Mouse (Mus musculus): ENCODE results near the gene Serpina3c. TPM values are rescaled to one million over a fixed set of nuclear protein-coding genes. Genes with fewer than 3 reads are reported as not detected.

Gene Serpina3c
- polyA plus RNA-seq, 1 experiment = 2.2 TPM

- Histone ChIP-seq H3K4me1 (ENCODE audit: control insufficient read depth, insufficient read depth, low read length) (no peaks in the 10 kb centered on the region), H3K4me3 (replicated peaks; ENCODE audit: control insufficient read depth, low read depth, low read length) (no peak overlapping the region), H3K27ac (ENCODE audit: control insufficient read depth, insufficient read depth, low read depth, low read length, poor library complexity) (no peak overlapping the region)
- WGBS = 57% methylated on average over 3 of the region's 3 CpGs
- no peak for TF ChIP-seq POLR2A (IDR thresholded peaks at IDR 0.05; ENCODE audit: borderline replicate concordance, control insufficient read depth, low read depth, low read length)
These were observed 527 bp downstream of the Serpina3c start for GRCm38 (mm10) chr12:104153041-104153645.

- WGBS = 42% methylated on average over 2 of the region's 2 CpGs
- no peak overlapping the region for H3K27ac ChIP-seq (ENCODE audit: control insufficient read depth, insufficient read depth, low read depth, low read length, poor library complexity)
- H3K4me1 ChIP-seq (ENCODE audit: control insufficient read depth, insufficient read depth, low read length) = no peaks in the 10 kb centered on the region
- no peak overlapping the region for H3K4me3 ChIP-seq (replicated peaks; ENCODE audit: control insufficient read depth, low read depth, low read length)
- no peak for TF ChIP-seq CTCF (IDR thresholded peaks at IDR 0.05; ENCODE audit: control insufficient read depth, insufficient read depth, low read length)
- no peak for TF ChIP-seq POLR2A (IDR thresholded peaks at IDR 0.05; ENCODE audit: borderline replicate concordance, control insufficient read depth, low read depth, low read length)
These were observed 1.7 kb downstream of the Serpina3c start for GRCm38 (mm10) chr12:104151989-104152388.

- TF ChIP-seq CTCF (IDR thresholded peaks at IDR 0.05; ENCODE audit: control insufficient read depth, insufficient read depth, low read length) = no peak
- H3K27ac ChIP-seq (ENCODE audit: control insufficient read depth, insufficient read depth, low read depth, low read length, poor library complexity) = no peak overlapping the region
- H3K4me1 ChIP-seq (ENCODE audit: control insufficient read depth, insufficient read depth, low read length) = no peaks in the 10 kb centered on the region
- H3K4me3 ChIP-seq (replicated peaks; ENCODE audit: control insufficient read depth, low read depth, low read length) = no peak overlapping the region
- WGBS = 81% methylated on average over 2 of the region's 2 CpGs
These were observed 8.1 kb downstream of the Serpina3c start for GRCm38 (mm10) chr12:104145571-104145970.

DNA sequence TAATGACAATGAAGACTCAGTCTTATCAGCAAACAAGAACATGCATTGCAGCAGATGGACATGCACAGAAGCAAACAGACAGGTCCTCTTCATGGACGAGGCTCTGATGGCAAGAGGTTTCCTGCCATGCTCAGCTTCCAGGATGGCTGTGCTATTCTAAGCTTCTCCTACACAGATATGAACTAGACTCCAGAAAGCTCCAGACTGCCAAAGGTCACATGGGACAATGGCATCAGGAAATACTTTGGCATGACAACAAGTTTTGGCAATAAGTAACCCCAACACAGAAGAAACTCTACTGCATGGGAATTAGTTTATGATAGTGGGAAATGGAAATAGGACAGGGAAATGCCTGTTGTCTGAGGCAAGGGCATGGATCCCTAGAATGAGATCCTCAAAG, 10.4 kb downstream of the Serpina3c start:
- Histone ChIP-seq H3K27ac (ENCODE audit: control insufficient read depth, insufficient read depth, low read depth, low read length, poor library complexity) (no peak overlapping the region), H3K4me1 (ENCODE audit: control insufficient read depth, insufficient read depth, low read length) (no peaks in the 10 kb centered on the region), H3K4me3 (replicated peaks; ENCODE audit: control insufficient read depth, low read depth, low read length) (no peak overlapping the region)
- WGBS = 59% methylated on average over 1 of the region's 1 CpGs
- TF ChIP-seq POLR2A (IDR thresholded peaks at IDR 0.05; ENCODE audit: borderline replicate concordance, control insufficient read depth, low read depth, low read length) (no peak), CTCF (IDR thresholded peaks at IDR 0.05; ENCODE audit: control insufficient read depth, insufficient read depth, low read length) (no peak)

- Histone ChIP-seq H3K27ac (ENCODE audit: control insufficient read depth, insufficient read depth, low read depth, low read length, poor library complexity) (no peak overlapping the region), H3K4me3 (replicated peaks; ENCODE audit: control insufficient read depth, low read depth, low read length) (no peak overlapping the region), H3K4me1 (ENCODE audit: control insufficient read depth, insufficient read depth, low read length) (no peaks in the 10 kb centered on the region)
- TF ChIP-seq POLR2A (IDR thresholded peaks at IDR 0.05; ENCODE audit: borderline replicate concordance, control insufficient read depth, low read depth, low read length) = no peak
- no peak for TF ChIP-seq CTCF (IDR thresholded peaks at IDR 0.05; ENCODE audit: control insufficient read depth, insufficient read depth, low read length)
- 4% methylated on average over 1 of the region's 1 CpGs for WGBS
These were observed 11.2 kb downstream of the Serpina3c start for GRCm38 (mm10) chr12:104142427-104142826.

DNA sequence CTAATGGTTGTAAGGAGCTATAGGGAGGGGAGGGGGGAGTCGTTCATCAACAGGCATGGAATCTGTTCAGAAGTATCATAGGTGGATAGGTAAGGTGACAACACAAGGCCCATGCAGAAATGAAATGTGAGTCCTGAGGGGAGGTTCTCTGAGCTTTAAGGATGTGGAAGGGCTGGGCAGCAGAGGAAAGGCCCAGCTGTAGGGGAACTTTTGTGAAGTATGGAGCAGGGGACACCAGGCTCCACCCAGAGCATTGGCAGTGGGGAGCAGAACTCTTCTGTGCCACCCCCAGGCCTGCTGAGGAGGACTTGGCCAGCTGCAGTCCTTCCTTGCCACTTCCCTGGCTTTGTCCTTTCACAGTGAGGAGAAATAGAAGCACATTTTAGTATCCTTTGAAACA, 12.2 kb downstream of the Serpina3c start:
- 71% methylated on average over 1 of the region's 1 CpGs for WGBS
- Histone ChIP-seq H3K27ac (ENCODE audit: control insufficient read depth, insufficient read depth, low read depth, low read length, poor library complexity) (no peak overlapping the region), H3K4me1 (ENCODE audit: control insufficient read depth, insufficient read depth, low read length) (no peaks in the 10 kb centered on the region), H3K4me3 (replicated peaks; ENCODE audit: control insufficient read depth, low read depth, low read length) (no peak overlapping the region)
- TF ChIP-seq POLR2A (IDR thresholded peaks at IDR 0.05; ENCODE audit: borderline replicate concordance, control insufficient read depth, low read depth, low read length) (no peak), CTCF (IDR thresholded peaks at IDR 0.05; ENCODE audit: control insufficient read depth, insufficient read depth, low read length) (no peak)

DNA sequence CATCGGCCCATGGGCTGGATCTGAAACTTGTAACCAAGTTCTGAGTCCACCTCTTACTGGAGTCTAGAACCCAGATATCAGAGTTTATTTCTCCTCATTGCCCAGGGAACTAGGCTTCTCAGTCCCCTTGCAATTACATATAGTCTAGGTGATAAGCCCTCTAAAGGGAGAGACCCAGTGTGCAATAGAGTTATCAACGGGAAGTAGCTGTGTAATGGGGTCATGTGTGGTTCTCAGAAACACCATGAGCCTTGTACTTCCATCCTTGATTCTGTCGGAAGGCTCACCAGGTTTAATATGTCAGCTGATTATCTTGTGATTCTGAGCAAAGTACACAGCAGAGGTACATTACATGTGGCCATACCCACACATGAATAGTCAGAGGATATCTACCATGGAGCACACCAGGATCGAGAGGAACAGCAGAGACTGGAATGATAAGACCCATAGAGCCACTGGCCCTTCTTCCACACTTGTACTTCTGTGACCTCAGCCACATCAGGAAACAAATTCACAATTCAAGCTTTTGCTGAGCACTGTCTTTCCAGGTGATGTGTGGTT, 13.0 kb downstream of the Serpina3c start:
- Histone ChIP-seq H3K4me1 (ENCODE audit: control insufficient read depth, insufficient read depth, low read length) (no peaks in the 10 kb centered on the region), H3K27ac (ENCODE audit: control insufficient read depth, insufficient read depth, low read depth, low read length, poor library complexity) (no peak overlapping the region), H3K4me3 (replicated peaks; ENCODE audit: control insufficient read depth, low read depth, low read length) (no peak overlapping the region)
- TF ChIP-seq CTCF (IDR thresholded peaks at IDR 0.05; ENCODE audit: control insufficient read depth, insufficient read depth, low read length) (no peak), POLR2A (IDR thresholded peaks at IDR 0.05; ENCODE audit: borderline replicate concordance, control insufficient read depth, low read depth, low read length) (no peak)
- 78% methylated on average over 4 of the region's 4 CpGs for WGBS

GRCm38 (mm10) chr12:104138216-104138615, 15.5 kb downstream of the Serpina3c start:
- 74% methylated on average over 2 of the region's 2 CpGs for WGBS
- Histone ChIP-seq H3K4me3 (replicated peaks; ENCODE audit: control insufficient read depth, low read depth, low read length) (no peak overlapping the region), H3K27ac (ENCODE audit: control insufficient read depth, insufficient read depth, low read depth, low read length, poor library complexity) (no peak overlapping the region), H3K4me1 (ENCODE audit: control insufficient read depth, insufficient read depth, low read length) (no peaks in the 10 kb centered on the region)
- TF ChIP-seq POLR2A (IDR thresholded peaks at IDR 0.05; ENCODE audit: borderline replicate concordance, control insufficient read depth, low read depth, low read length) = no peak
- TF ChIP-seq CTCF (IDR thresholded peaks at IDR 0.05; ENCODE audit: control insufficient read depth, insufficient read depth, low read length) = no peak

DNA sequence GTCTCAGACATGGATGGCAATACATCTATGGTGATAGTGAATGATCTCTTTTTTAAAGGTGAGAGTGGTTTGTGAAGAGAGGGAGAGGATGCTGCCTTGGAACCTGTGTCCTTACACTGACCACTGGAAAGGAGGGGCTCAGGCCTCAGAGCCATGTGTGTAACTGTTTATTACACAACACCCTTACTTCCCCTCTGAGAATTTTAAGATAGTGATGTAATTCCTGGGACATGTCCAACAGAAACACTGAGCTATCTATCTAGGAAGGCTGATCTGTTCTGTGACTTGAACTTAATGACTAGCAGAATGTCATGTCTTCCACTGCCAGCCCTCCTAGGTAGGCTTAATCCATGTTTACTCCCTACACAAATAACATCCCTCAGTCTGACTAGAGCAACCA, 22.6 kb downstream of the Serpina3c start:
- Histone ChIP-seq H3K4me3 (replicated peaks; ENCODE audit: control insufficient read depth, low read depth, low read length) (no peak overlapping the region), H3K4me1 (ENCODE audit: control insufficient read depth, insufficient read depth, low read length) (no peaks in the 10 kb centered on the region), H3K27ac (ENCODE audit: control insufficient read depth, insufficient read depth, low read depth, low read length, poor library complexity) (no peak overlapping the region)
- TF ChIP-seq POLR2A (IDR thresholded peaks at IDR 0.05; ENCODE audit: borderline replicate concordance, control insufficient read depth, low read depth, low read length) = no peak
- TF ChIP-seq CTCF (IDR thresholded peaks at IDR 0.05; ENCODE audit: control insufficient read depth, insufficient read depth, low read length) = no peak

All from bone marrow, adult 2 months (tissue).